Mouse (Mus musculus) olfactory bulb, adult 2 months (tissue): ENCODE measurements around the gene Dock2. TPM values are rescaled to one million over a fixed set of nuclear protein-coding genes. Genes with fewer than 3 reads are reported as not detected.

ENCODE experiments used
- H3K27ac ChIP-seq: fragments of 200-500 bp; 2 replicates; pipeline ENCODE4 v1.5.1; 2012; ENCODE audit warnings: low read depth, low read length; ENCODE audit not compliant: insufficient read depth
- H3K4me1 ChIP-seq: fragments of 200-500 bp; 2 replicates; pipeline ENCODE4 v1.6.1; 2012; ENCODE audit warnings: low read length; ENCODE audit not compliant: control insufficient read depth, insufficient read depth
- H3K4me3 ChIP-seq: fragments of 200-500 bp; 2 replicates; pipeline ENCODE4 v1.5.1; 2012; ENCODE audit warnings: mild to moderate bottlenecking, low read depth, low read length, moderate library complexity; ENCODE audit not compliant: insufficient read depth
- CTCF ChIP-seq: fragments of 200-500 bp; IDR thresholded peaks from 2 replicates; pipeline ENCODE4 v1.5.1; 2012; ENCODE audit warnings: low read depth, mild to moderate bottlenecking, low read length, moderate library complexity; ENCODE audit not compliant: insufficient read depth
- POLR2A ChIP-seq: fragments of 200-500 bp; IDR thresholded peaks from 2 replicates; pipeline ENCODE4 v1.6.1; 2012; ENCODE audit warnings: mild to moderate bottlenecking, low read depth, low read length, moderate library complexity; ENCODE audit not compliant: insufficient read depth
- WGBS: fragments of 180-500 bp; shearing (Covaris S2); methylation state at CpG from one replicate; pipeline ENCODE4 v1.1.7; 2018; 5-methylcytosine and 5-hydroxymethylcytosine counted together
- polyA plus RNA-seq: library from polyadenylated mRNA; stranded (reverse); fragments of >200 nt; gene quantifications from 2 replicates; pipeline ENCODE4 v1.2.4, GENCODE M21; 2012; ENCODE audit warnings: low replicate concordance; ENCODE audit not compliant: missing spikeins, insufficient read depth, insufficient read length

Dock2 gene
- polyA plus RNA-seq, 1 experiment: not detected

DNA sequence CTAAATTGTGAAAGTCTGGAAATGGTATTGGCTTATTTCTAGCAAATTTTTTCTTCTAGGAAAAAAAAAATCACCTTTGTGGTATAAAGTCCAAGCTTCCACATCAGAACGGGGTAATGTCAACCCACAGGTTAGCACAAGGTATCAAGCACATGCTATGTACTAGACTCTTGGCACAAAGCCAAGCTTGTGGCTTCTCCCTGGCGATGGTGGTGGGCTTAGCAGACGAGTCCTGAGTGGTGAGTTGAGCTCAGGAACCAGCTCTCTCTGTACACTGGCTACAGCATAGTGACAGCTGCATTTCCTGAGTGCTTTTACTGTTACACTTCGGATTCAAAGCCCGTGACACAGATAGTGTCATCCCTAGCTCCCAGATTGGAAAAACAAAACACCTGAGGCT, 472.0 kb downstream of the Dock2 start:
- Histone ChIP-seq H3K4me1 (no peaks in the 10 kb centered on the region), H3K4me3 (no peak overlapping the region), H3K27ac (no peak overlapping the region)
- 84% methylated on average over 5 of the region's 5 CpGs for WGBS
- no peak for TF ChIP-seq POLR2A
- TF ChIP-seq CTCF: no peak

DNA sequence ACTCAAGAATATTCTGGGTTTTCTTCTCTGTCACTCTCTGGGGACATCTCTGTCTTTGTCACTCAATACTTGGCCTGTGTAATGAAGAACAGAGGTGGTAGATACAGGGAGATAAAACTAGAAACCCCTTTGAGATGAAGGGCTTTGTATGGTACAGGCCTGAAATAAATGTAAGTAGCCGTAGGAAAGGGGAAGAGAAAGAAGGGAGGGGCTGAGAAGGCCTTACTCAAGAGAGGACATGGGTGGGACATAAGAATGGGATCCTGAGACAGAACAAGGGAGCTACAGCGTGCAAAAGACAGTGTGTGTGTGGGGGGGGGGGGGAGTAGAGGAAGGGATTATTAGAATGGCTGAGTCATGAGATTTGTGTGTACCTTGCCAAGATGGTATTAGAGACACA, 474.3 kb downstream of the Dock2 start:
- 67% methylated on average over 2 of the region's 2 CpGs for WGBS
- H3K4me3 ChIP-seq: no peak overlapping the region
- TF ChIP-seq CTCF: no peak
- TF ChIP-seq POLR2A: no peak
- no peaks in the 10 kb centered on the region for H3K4me1 ChIP-seq
- H3K27ac ChIP-seq: no peak overlapping the region

DNA sequence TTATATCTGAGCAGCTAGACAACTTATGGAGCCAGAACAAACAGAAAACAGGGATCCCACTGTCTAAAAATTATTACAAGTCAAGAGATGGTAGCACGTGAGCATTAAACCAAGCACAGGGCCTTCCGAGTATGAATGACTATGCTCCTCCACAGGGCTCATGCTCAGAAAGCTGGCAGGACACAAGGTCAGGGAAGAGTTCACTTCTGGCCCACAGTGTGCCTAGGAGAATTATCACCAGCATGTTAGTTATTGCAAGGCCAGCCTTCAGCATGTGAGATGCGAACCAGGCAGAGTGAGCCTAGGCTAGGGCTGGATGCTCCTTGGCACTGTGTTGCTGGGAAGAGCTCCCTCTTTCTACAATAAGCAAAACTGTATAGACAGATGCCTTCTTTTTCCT, 475.0 kb downstream of the Dock2 start:
- Histone ChIP-seq H3K4me1 (no peaks in the 10 kb centered on the region), H3K4me3 (no peak overlapping the region), H3K27ac (no peak overlapping the region)
- TF ChIP-seq CTCF: no peak
- no peak for TF ChIP-seq POLR2A
- 99% methylated on average over 3 of the region's 3 CpGs for WGBS

DNA sequence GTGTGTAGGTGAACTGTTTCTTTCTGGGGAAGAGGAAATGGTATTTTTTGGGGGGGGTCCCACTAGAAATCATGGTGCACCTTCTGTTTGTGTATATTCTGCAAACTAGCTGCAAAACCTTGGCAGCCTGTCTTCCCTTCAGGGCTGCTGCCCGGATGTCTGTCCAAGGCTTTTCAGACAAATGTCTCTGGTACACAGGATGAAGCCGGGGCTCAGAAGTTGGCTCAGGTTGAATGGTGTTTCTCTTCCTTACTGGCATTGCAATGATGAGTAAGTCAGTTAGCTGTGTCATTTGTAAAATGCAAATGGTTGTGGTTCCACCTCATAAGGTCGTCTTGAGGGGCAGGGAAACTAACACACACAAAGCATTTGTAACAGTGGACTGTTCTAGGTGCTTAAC, 477.5 kb downstream of the Dock2 start:
- TF ChIP-seq POLR2A (no peak), CTCF (no peak)
- no peak overlapping the region for H3K4me3 ChIP-seq
- peaks cover 3% of the 10 kb centered on the region; the same call in 1 of the 2 replicates for H3K4me1 ChIP-seq
- no peak overlapping the region for H3K27ac ChIP-seq
- 84% methylated on average over 3 of the region's 3 CpGs for WGBS

DNA sequence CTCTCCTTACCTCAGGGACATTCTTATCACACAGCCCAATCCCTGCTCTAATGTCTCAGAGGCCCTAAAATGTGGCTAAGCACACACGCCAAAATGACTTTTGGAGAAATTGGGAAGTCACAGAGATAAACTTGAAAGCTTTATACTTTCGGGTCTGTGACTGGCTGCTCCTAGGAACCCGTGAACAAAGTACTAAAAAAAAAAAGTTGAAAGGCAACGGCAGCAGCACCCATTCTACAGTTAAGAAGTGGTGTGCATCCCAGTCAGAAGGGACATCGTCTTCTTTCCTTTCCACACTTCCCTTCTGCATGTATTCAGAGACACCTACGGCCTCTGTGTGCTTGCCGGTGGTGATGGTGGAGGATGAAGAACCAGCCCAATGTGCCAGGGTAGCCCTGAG, 483.6 kb downstream of the Dock2 start:
- Histone ChIP-seq H3K4me1 (peaks cover 5% of the 10 kb centered on the region; the same call in 1 of the 2 replicates), H3K27ac (no peak overlapping the region), H3K4me3 (no peak overlapping the region)
- TF ChIP-seq CTCF (no peak), POLR2A (no peak)
- 94% methylated on average over 7 of the region's 7 CpGs for WGBS

DNA sequence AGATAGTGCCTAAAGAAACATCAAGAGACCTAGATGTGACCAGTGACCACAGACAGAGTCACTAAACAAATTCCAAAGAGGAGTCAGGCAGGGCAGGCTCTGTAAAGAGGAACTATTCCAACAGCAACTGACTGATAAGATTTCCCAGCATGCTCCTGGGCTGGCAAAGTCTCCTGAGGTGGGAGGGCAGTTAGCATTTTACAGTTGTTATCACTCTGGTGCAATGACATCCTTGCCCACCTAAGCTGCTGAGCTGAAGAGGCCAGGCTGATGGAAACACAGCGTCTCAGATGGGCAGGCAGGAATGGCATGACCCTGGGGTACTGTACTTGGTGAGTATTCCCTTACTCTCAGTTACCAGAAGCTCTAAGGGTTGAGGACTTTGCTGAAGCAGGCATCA, 484.1 kb downstream of the Dock2 start:
- H3K27ac ChIP-seq: no peak overlapping the region

DNA sequence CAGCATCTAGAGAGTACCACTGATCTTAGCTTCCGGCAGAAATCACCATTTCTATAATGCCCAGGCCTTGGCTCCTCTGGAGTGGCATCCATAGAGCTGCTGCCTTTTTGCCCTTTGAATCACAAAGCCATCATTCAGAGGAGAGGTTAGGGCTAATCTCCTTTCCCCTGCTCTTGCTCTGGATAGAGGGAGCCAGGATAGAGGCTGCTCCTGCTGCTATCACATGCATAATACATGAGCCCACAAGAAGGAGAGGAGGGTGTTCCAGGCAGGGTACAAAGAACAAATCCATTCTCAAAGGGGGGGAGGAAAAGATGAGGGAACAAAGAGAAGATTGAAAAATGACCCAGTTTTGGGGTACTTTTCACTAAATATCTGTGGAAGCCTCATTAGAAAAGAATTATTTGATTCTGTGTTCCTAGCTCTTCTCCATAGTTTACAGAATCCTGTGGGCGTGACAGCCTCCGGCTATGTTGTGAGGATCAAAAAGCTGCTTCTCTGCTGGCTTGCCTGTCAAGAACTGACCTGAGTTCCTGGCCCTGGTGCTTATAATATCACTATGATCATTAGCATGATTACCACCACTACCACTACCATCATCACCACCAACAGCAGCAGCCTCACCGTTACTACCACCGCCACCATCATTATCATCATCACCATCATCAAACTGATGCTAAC, 485.9 kb downstream of the Dock2 start:
- Histone ChIP-seq H3K4me3 (no peak overlapping the region), H3K27ac (no peak overlapping the region), H3K4me1 (peaks cover 2% of the 10 kb centered on the region; the same call in 1 of the 2 replicates)
- TF ChIP-seq POLR2A: no peak
- no peak for TF ChIP-seq CTCF
- 65% methylated on average over 5 of the region's 5 CpGs for WGBS

More for the DNA sequence above, 484.1 kb downstream of the Dock2 start:
- TF ChIP-seq POLR2A: no peak
- no peak for TF ChIP-seq CTCF
- Histone ChIP-seq H3K4me3 (no peak overlapping the region), H3K4me1 (peaks cover 5% of the 10 kb centered on the region; the same call in 1 of the 2 replicates)
- 97% methylated on average over 1 of the region's 1 CpGs for WGBS

DNA sequence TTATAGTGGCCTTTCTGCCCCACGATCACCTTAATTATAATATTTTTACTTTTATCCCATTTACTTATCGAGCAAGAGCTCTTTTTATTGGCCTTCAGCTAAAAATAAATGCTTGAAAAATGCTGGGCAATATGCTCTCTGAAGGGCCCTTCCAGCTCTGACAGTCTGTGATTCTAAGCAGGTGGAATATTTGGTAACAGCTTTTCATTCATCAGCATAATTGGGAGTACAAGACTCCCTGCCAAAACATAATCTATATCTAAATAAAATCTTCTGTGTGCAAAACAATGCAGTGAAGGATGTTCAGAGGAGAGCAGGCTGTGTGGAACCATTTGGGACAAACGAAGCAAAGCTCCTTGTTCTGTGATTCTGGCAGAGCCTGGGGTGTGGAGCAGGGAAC, 492.4 kb downstream of the Dock2 start:
- H3K27ac ChIP-seq: no peak overlapping the region
- no peaks in the 10 kb centered on the region for H3K4me1 ChIP-seq
- TF ChIP-seq POLR2A (no peak), CTCF (no peak)
- no peak overlapping the region for H3K4me3 ChIP-seq
- WGBS: 67% methylated on average over 3 of the region's 3 CpGs

DNA sequence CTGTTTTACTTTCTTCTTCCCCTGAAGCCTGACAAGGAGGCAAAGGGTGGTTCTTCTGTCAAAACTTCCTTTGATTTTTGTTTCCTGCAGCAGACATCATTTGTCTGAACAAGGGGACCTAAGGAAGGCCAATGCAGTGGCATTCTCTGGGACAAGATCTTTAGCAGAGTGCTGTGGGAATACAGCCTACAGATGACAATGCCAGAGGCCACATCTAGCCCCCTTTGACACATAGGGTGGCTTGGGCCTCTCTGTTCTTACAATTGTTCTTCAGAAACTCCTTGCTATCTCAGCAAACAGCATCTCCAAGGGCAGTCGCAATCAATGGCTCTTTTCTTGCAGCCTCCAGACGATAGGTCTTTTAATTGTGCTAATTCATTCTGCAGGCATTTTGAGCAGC, 493.0 kb downstream of the Dock2 start:
- Histone ChIP-seq H3K4me3 (no peak overlapping the region), H3K4me1 (no peaks in the 10 kb centered on the region), H3K27ac (no peak overlapping the region)
- no peak for TF ChIP-seq POLR2A
- TF ChIP-seq CTCF: no peak
- WGBS: 50% methylated on average over 2 of the region's 2 CpGs

- 81% methylated on average over 4 of the region's 4 CpGs for WGBS
- TF ChIP-seq CTCF (no peak), POLR2A (no peak)
- Histone ChIP-seq H3K4me1 (no peaks in the 10 kb centered on the region), H3K4me3 (no peak overlapping the region), H3K27ac (no peak overlapping the region)
Observed at GRCm38 (mm10) chr11:34290265-34290664, 493.4 kb downstream of the Dock2 start.
